Mouse (Mus musculus): ENCODE data around the gene Nrtn.
A peak's percentile ranks its signal among the peaks of the same experiment; 100 is the strongest.

Nrtn gene

GRCm38 (mm10) chr17:56757416-56758123 is at the start of gene Nrtn:
Gene Nrtn (minus strand): TSS chr17:56757530.
- no peak for DNase-seq (ENCODE audit: low spot score)

GRCm38 (mm10) chr17:56805784-56806183 is 48.5 kb upstream of the Nrtn start:
- no peak for DNase-seq (ENCODE audit: low spot score)

DNA sequence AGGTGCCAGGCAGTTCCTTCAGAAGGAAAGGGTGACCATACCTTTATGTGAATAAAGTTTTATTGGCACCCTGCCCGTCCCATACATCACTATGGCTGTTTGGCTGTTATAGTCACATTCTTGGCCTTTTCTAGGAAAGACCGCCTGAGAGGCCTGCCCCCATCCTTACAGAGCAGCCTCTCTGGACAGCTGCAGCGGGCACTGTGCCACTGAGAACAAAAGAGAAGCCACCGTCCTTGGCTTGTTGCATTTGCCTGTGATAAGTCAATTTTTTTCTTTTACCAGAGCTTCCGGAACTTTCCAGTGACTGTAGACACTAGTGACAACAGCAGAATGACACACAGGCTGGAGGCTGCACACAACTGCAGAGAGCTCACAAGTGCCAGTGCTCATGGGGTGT is 47.6 kb upstream of the Nrtn start:
- DNase-seq (ENCODE audit: low spot score): no peak

- DNase-seq (ENCODE audit: low spot score): no peak
These were observed 44.7 kb upstream of the Nrtn start for GRCm38 (mm10) chr17:56802065-56802464.

GRCm38 (mm10) chr17:56799276-56799675 is 41.9 kb upstream of the Nrtn start:
- no peak for DNase-seq (ENCODE audit: low spot score)

DNA sequence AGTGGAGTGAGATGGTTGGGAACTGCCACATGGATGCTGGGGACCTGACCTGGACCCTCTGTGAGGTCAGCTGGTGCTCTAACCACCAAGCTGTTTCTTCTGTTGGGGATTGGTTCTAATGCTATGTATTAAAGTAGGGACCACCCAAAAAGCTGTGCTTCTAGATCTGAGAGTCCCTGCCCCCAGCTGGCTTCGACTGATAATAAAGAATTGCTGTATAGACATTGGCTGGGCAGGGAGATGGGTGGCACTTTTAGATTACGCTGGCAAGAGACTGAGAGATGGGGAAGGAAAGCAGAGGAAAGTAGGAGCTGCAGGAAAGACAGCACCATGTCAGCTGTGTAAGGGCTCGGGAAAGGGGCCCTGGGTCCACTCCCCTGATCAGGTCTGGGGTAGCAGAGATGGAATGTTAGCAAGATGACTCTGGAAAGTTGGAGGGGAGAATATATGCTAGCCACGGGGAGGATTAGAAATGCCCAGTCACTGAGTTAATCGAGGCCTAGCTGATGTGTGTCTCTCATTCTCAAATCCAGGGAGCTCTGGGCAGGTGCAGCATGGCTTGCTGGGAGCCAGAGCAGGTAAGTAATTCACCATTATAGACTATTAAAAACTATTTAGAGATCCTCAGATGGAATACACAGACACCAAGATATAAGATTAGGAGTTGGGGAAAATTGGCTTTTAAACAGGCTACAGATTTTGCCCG is 36.4 kb upstream of the Nrtn start:
- DNase-seq (ENCODE audit: low spot score): no peak

- no peak for DNase-seq (ENCODE audit: low spot score)
These were observed 35.3 kb upstream of the Nrtn start for GRCm38 (mm10) chr17:56792588-56792987.

DNA sequence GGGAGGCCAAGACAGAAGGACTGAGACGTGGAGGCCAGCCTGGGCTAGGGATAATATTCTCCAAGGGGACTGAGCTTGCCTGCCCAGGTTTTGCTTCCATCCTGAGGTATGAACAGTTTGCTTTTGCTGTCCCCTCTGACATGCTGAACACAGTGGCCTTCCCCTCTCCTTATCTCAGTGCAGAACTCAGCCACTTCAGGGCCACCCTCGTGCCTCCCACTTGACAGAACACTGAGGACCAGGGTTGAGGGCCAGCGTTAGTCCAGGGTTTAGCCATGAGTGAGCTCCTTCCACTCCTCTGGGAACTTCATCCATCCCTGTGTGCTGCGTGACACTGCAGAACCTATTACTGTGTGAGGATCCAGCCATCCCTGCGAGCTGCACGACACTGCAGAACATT is 32.0 kb upstream of the Nrtn start:
- DNase-seq (ENCODE audit: low spot score): no peak

GRCm38 (mm10) chr17:56788886-56789285 is 31.6 kb upstream of the Nrtn start:
- DNase-seq (ENCODE audit: low spot score): no peak

GRCm38 (mm10) chr17:56780291-56780978 is 23.1 kb upstream of the Nrtn start:
- no peak for DNase-seq (ENCODE audit: low spot score)

- no peak for DNase-seq (ENCODE audit: low spot score)
These were observed 21.5 kb upstream of the Nrtn start for GRCm38 (mm10) chr17:56778779-56779362.

- DNase-seq (ENCODE audit: low spot score): no peak
These were observed 20.2 kb upstream of the Nrtn start for GRCm38 (mm10) chr17:56777568-56777967.

- no peak for DNase-seq (ENCODE audit: low spot score)
These were observed 12.6 kb upstream of the Nrtn start, which contains the start of gene Prr22 for GRCm38 (mm10) chr17:56769950-56770349. Gene Prr22 (plus strand): TSS chr17:56770250.

DNA sequence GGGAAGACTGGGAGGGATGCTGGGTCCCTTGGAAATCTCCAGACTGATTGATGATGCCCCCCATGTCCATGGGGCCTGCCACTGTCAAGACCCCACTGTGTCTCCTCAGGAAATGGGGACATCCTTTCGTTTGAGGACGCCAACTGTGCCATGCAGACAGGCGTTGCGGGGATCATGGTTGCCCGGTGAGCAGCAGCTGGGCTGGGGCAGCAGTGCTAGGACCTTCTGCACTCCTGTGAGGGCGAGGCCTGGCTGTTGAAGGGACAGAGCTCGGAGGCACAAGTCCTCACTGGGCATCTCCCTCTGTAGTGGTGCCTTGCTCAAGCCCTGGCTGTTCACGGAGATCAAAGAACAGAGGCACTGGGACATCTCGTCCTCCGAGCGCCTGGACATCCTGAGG is 11.6 kb upstream of the Nrtn start:
- no peak for DNase-seq (ENCODE audit: low spot score)

DNA sequence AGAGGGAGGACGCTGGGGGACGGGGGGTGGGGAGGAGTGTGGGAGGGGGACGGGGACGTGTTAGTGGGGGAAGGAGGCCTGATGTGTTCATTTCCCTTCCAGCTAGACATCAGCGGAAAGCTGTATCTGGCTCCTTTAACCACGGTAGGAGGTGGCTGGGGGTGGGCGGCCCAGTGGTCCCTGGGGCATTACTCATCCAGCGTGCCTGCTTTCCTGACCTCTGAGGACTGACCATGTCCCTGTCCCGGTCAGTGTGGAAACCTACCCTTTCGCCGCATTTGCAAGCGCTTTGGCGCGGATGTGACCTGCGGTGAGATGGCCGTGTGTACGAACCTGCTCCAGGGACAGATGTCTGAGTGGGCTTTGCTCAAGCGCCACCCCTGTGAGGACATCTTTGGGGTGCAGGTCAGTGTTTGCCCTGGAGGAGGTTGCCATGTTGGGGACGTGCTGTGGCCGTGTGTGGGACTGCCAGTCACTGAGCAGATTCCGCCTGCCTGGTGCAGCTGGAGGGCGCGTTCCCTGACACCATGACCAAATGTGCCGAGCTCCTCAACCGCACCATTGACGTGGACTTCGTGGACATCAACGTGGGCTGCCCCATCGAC is 10.3 kb upstream of the Nrtn start:
- no peak for DNase-seq (ENCODE audit: low spot score)

GRCm38 (mm10) chr17:56766631-56767405 is 9.5 kb upstream of the Nrtn start:
- DNase-seq (ENCODE audit: low spot score): no peak

GRCm38 (mm10) chr17:56765431-56765830 is 8.1 kb upstream of the Nrtn start:
- no peak for DNase-seq (ENCODE audit: low spot score)

DNA sequence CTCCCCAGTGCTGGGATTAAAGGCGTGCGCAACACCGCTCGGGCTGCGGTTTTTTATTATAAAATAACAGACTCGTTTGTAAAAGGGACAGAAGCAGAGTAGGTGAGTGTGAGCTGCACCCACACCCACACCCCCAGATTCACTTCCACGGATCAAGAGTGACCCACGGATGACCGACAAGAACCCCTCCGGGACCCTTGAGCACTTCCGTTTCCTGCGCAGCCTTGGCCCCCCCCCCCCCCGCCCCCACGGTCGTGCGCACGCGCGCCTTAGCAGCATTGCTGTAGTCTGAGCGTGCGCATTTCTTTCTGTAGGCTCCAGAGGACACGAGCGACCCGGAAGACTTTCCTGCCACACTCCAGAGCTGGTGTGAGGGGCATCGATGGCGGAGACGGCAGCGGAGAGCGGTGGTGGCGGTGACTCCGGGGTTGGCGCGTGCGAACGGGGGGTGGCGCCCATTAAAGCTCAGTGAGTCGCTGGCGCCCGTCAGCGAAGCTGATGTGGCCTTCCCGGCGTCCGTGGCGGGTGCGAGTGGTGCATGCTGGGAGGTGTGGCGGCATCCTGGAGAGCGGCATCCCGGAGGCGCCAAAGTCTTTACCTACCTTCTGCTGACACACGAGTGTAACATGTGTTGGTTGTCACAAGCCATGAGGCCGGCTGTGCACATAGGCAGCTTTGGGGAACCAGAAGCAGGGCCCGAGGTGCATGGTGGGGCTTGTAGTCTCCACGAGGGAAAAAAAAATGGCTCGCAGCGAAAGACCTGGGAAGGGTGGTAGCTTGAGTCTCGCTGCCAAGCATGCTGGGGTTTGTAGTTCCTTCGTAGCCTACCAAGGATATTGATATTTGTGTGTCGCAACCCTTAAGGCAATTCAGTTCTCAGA is 7.4 kb upstream of the Nrtn start, which contains the start of gene Dus3l:
TSS of gene Dus3l (plus strand) at position 284 of the 881 bp plus-strand sequence.
- DNase-seq (ENCODE audit: low spot score): peak; percentile 89

DNA sequence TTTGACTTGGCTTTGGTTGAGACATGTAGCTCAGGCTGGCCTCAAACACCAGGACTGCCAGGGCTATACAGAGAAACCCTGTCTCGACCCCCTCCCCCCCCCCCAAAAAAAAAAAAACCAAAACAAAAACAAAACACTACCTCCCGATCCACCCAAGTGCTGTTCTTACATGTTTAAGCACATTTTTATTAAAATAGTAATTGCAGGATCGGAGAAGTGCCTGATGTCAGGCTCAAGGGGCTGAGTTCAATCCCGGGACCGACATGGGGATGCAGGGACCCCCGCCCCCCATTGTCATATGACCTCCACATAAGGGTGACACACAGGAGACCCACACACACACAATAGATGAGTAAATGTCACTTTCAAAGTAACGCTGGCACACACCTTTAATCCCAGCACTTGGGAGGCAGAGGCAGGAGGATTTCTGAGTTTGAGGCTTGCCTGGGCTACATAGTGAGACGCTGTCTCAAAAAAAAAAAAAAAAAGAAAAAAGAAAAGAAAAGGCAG is 6.5 kb upstream of the Nrtn start:
- DNase-seq (ENCODE audit: low spot score): no peak
